13 mouse cellular contexts compared by ENCODE assay signal in the genomic region with DNA sequence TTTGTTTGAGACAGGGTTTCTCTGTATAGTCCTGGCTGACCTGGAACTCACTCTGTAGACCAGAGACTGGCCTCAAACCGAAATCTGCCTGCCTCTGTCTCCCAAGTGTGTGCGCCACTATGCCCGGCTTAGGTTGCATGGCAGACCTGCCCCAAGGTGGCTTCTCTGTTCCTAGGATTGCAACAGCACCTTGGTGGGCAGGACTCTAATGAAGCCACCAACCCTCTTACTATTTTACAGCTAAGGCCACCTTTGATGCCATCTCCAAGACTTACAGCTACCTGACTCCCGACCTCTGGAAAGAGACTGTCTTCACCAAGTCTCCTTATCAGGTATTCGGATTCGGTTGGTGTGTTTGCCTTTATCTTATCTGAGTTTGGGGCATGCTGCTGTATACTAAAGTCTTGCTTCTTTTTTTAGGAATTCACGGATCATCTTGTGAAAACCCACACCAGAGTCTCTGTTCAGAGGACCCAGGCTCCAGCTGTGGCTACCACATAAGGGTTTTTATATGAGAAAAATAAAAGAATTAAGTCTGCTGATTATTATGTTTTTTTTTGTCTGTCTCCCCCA. TPM values are rescaled to one million over a fixed set of nuclear protein-coding genes. Genes with fewer than 3 reads are reported as not detected.
A peak's percentile ranks its signal among the peaks of the same experiment; 100 is the strongest.
DNase-seq lines count a peak whose midpoint lies in the region; ATAC-seq and TF ChIP-seq lines count a peak whose summit lies in the region.
"Not testable (repeated sequence)": the region's sequence is repeated elsewhere in the genome, so short reads cannot be mapped to it uniquely, and the experiment has no call there.
"Had no signal": no experiment of that assay in that cellular context is flagged by ENCODE, and none has a peak within 500 bp of the region (broad histone marks: within the 10 kb centered on the region; RNA-seq: fewer than 3 reads in every experiment).

No protein-coding gene starts in this region.

- 78% methylated on average over 7 of the region's 7 CpGs for WGBS in forebrain, embryonic 10.5 days
- WGBS in heart, embryonic 12.5 days, result 33% methylated on average over 7 of the region's 7 CpGs
- 73% methylated on average over 7 of the region's 7 CpGs for WGBS in hindbrain, postnatal 0 days
- WGBS in limb, embryonic 11.5 days, result 63% methylated on average over 7 of the region's 7 CpGs
- WGBS in lung, embryonic 14.5 days, result 39% methylated on average over 7 of the region's 7 CpGs
- WGBS in midbrain, postnatal 0 days, result 70% methylated on average over 7 of the region's 7 CpGs
- 46% methylated on average over 7 of the region's 7 CpGs for WGBS in stomach, postnatal 0 days

- DNase-seq in MN1 (ENCODE audit: low spot score), result peak; percentile 43
- not testable (repeated sequence) for DNase-seq in forebrain, embryonic 10.5 days (ENCODE audit: extremely low spot score, low spot score); hindbrain, postnatal 0 days (ENCODE audit: low spot score); limb, embryonic 11.5 days (ENCODE audit: low spot score); lung, embryonic 14.5 days; midbrain, postnatal 0 days (ENCODE audit: low spot score); stomach, postnatal 0 days (ENCODE audit: low spot score)

- not testable (repeated sequence) for H3K27me3 ChIP-seq in forebrain, embryonic 10.5 days (ENCODE audit: poor library complexity, severe bottlenecking); heart, embryonic 12.5 days (replicated peaks); hindbrain, postnatal 0 days (ENCODE audit: insufficient read depth, low read length); limb, embryonic 11.5 days (ENCODE audit: control insufficient read depth, insufficient read depth, low read length); lung, embryonic 14.5 days (ENCODE audit: insufficient read depth, low read length); midbrain, postnatal 0 days (ENCODE audit: insufficient read depth, low read length); stomach, postnatal 0 days (ENCODE audit: control insufficient read depth, insufficient read depth, low read length)

- peaks cover 44% of the 10 kb centered on the region for H3K4me1 ChIP-seq in forebrain, embryonic 10.5 days
- H3K4me1 ChIP-seq in heart, embryonic 12.5 days (replicated peaks), result peaks cover 29% of the 10 kb centered on the region
- not testable (repeated sequence) for H3K4me1 ChIP-seq in hindbrain, postnatal 0 days (ENCODE audit: insufficient read depth, low read length); limb, embryonic 11.5 days (ENCODE audit: control insufficient read depth, insufficient read depth, low read length); lung, embryonic 14.5 days (ENCODE audit: insufficient read depth); midbrain, postnatal 0 days (ENCODE audit: insufficient read depth, low read length); stomach, postnatal 0 days (replicated peaks; ENCODE audit: control insufficient read depth, insufficient read depth)

- peaks cover 48% of the 10 kb centered on the region for H3K36me3 ChIP-seq in forebrain, embryonic 10.5 days (replicated peaks)
- peaks cover 32% of the 10 kb centered on the region for H3K36me3 ChIP-seq in heart, embryonic 12.5 days
- peaks cover 12% of the 10 kb centered on the region for H3K36me3 ChIP-seq in hindbrain, postnatal 0 days (ENCODE audit: insufficient read depth, low read length)
- H3K36me3 ChIP-seq in limb, embryonic 11.5 days (ENCODE audit: control insufficient read depth, insufficient read depth, low read length), result peaks cover 14% of the 10 kb centered on the region
- H3K36me3 ChIP-seq in lung, embryonic 14.5 days (ENCODE audit: insufficient read depth), result peaks cover 34% of the 10 kb centered on the region
- H3K36me3 ChIP-seq in midbrain, postnatal 0 days (ENCODE audit: insufficient read depth, low read length); stomach, postnatal 0 days (ENCODE audit: control insufficient read depth, insufficient read depth, low read length): not testable (repeated sequence)

- not testable (repeated sequence) for TF ChIP-seq CTCF in hindbrain, postnatal 0 days (IDR thresholded peaks at IDR 0.05; ENCODE audit: low read depth); lung, embryonic 14.5 days (IDR thresholded peaks at IDR 0.05; ENCODE audit: low read depth); midbrain, postnatal 0 days (IDR thresholded peaks at IDR 0.05); stomach, postnatal 0 days (IDR thresholded peaks at IDR 0.05; ENCODE audit: low read depth)

- not testable (repeated sequence) for H3K27ac ChIP-seq in forebrain, embryonic 10.5 days; heart, embryonic 12.5 days (ENCODE audit: poor library complexity, severe bottlenecking); hindbrain, postnatal 0 days; limb, embryonic 11.5 days (replicated peaks; ENCODE audit: low read depth, low read length); lung, embryonic 14.5 days (ENCODE audit: low read depth); midbrain, postnatal 0 days (ENCODE audit: low read depth, low read length)
- H3K27ac ChIP-seq in stomach, postnatal 0 days (replicated peaks), result peak overlapping the region; percentile 45; the same call in 1 of the 2 replicates

- H3K4me2 ChIP-seq in heart, embryonic 12.5 days, result peak overlapping the region; percentile 84
- H3K4me2 ChIP-seq in hindbrain, postnatal 0 days (ENCODE audit: low read depth, low read length), result peak overlapping the region; percentile 63
- peak overlapping the region; percentile 60 for H3K4me2 ChIP-seq in limb, embryonic 11.5 days (ENCODE audit: low read depth, severe bottlenecking)
- H3K4me2 ChIP-seq in lung, embryonic 14.5 days, result peak overlapping the region; percentile 86
- peak overlapping the region; percentile 28 for H3K4me2 ChIP-seq in midbrain, postnatal 0 days (ENCODE audit: low read depth, low read length, poor library complexity, severe bottlenecking)
- peak overlapping the region; percentile 66 for H3K4me2 ChIP-seq in stomach, postnatal 0 days (replicated peaks; ENCODE audit: low read depth)

- not testable (repeated sequence) for ATAC-seq in heart, embryonic 12.5 days (ENCODE audit: insufficient number of reproducible peaks, low FRiP score); hindbrain, postnatal 0 days; limb, embryonic 11.5 days (ENCODE audit: insufficient number of reproducible peaks, low FRiP score, low TSS enrichment, low read depth); lung, embryonic 14.5 days (ENCODE audit: insufficient read depth); midbrain, postnatal 0 days (ENCODE audit: low FRiP score); stomach, postnatal 0 days (ENCODE audit: low FRiP score, low TSS enrichment)

- H3K9ac ChIP-seq in heart, embryonic 12.5 days, result peak overlapping the region; percentile 80
- H3K9ac ChIP-seq in hindbrain, postnatal 0 days (replicated peaks; ENCODE audit: low read length), result peak overlapping the region; percentile 85; the same call in 1 of the 2 replicates
- peak overlapping the region; percentile 43; the same call in 1 of the 2 replicates for H3K9ac ChIP-seq in limb, embryonic 11.5 days (ENCODE audit: low read length)
- H3K9ac ChIP-seq in lung, embryonic 14.5 days, result peak overlapping the region; percentile 87
- not testable (repeated sequence) for H3K9ac ChIP-seq in midbrain, postnatal 0 days (replicated peaks; ENCODE audit: low read length, poor library complexity, severe bottlenecking)
- H3K9ac ChIP-seq in stomach, postnatal 0 days (ENCODE audit: low read length), result peak overlapping the region; percentile 32

- not testable (repeated sequence) for TF ChIP-seq EP300 in stomach, postnatal 0 days (optimal IDR thresholded peaks at IDR 0.05)

- not testable (repeated sequence) for H3K9me3 ChIP-seq in forebrain, embryonic 10.5 days; heart, embryonic 12.5 days (replicated peaks); hindbrain, postnatal 0 days (ENCODE audit: low read length); limb, embryonic 11.5 days (ENCODE audit: control insufficient read depth, low read length); lung, embryonic 14.5 days (ENCODE audit: low read depth, low read length); midbrain, postnatal 0 days (ENCODE audit: low read length); stomach, postnatal 0 days (ENCODE audit: control insufficient read depth, low read length)

- peak overlapping the region; percentile 91 for H3K4me3 ChIP-seq in forebrain, embryonic 10.5 days
- H3K4me3 ChIP-seq in heart, embryonic 12.5 days, result peak overlapping the region; percentile 95
- H3K4me3 ChIP-seq in hindbrain, postnatal 0 days (ENCODE audit: low read length), result peak overlapping the region; percentile 61; the same call in 1 of the 2 replicates
- peak overlapping the region; percentile 81 for H3K4me3 ChIP-seq in limb, embryonic 11.5 days (ENCODE audit: low read depth, low read length)
- peak overlapping the region; percentile 90 for H3K4me3 ChIP-seq in lung, embryonic 14.5 days (ENCODE audit: low read depth, low read length)
- peak overlapping the region; percentile 19; the same call in 1 of the 2 replicates for H3K4me3 ChIP-seq in midbrain, postnatal 0 days (ENCODE audit: low read depth, low read length)
- peak overlapping the region; percentile 50; the same call in 1 of the 2 replicates for H3K4me3 ChIP-seq in stomach, postnatal 0 days (ENCODE audit: low read depth, low read length)

RNA-seq across cellular contexts. Expression of a gene that starts 2.8 kb away (rescaled TPM):
- 190 and 194 TPM in 2 replicates for polyA plus RNA-seq in forebrain, embryonic 10.5 days (2016; fragmentation: Nextera tagmentation; extraction: Ambion mirVana)
- 351 and 363 TPM in 2 replicates for polyA plus RNA-seq in heart, embryonic 12.5 days (2016; fragmentation: Nextera tagmentation; extraction: Ambion mirVana)
- 135 and 157 TPM in 2 replicates for total RNA-seq in hindbrain, postnatal 0 days (2014; rRNA removed)
- polyA plus RNA-seq in hindbrain, postnatal 0 days (2015; fragmentation: Nextera tagmentation; extraction: Ambion mirVana), result 353 and 356 TPM in 2 replicates
- 211 and 216 TPM in 2 replicates for polyA plus RNA-seq in limb, embryonic 11.5 days (2014; fragmentation: Nextera tagmentation; extraction: Ambion mirVana)
- 211 and 221 TPM in 2 replicates for polyA plus RNA-seq in lung, embryonic 14.5 days (2014; fragmentation: Nextera tagmentation; extraction: Ambion mirVana)
- total RNA-seq in midbrain, postnatal 0 days (2014; rRNA removed), result 150 and 170 TPM in 2 replicates
- 344 and 349 TPM in 2 replicates for polyA plus RNA-seq in midbrain, postnatal 0 days (2015; fragmentation: Nextera tagmentation; extraction: Ambion mirVana)
- polyA plus RNA-seq in stomach, postnatal 0 days (2015; fragmentation: Nextera tagmentation; extraction: Ambion mirVana), result 256 and 269 TPM in 2 replicates

RNA-seq across cellular contexts. Expression of a gene that starts 3.6 kb away (rescaled TPM):
- 1,888 and 1,960 TPM in 2 replicates for polyA plus RNA-seq in forebrain, embryonic 10.5 days (2016; fragmentation: Nextera tagmentation; extraction: Ambion mirVana)
- polyA plus RNA-seq in heart, embryonic 12.5 days (2016; fragmentation: Nextera tagmentation; extraction: Ambion mirVana), result 810 and 828 TPM in 2 replicates
- total RNA-seq in hindbrain, postnatal 0 days (2014; rRNA removed), result 2,181 and 2,600 TPM in 2 replicates
- 809 and 820 TPM in 2 replicates for polyA plus RNA-seq in hindbrain, postnatal 0 days (2015; fragmentation: Nextera tagmentation; extraction: Ambion mirVana)
- polyA plus RNA-seq in limb, embryonic 11.5 days (2014; fragmentation: Nextera tagmentation; extraction: Ambion mirVana), result 1,548 and 1,633 TPM in 2 replicates
- 1,798 and 1,884 TPM in 2 replicates for polyA plus RNA-seq in lung, embryonic 14.5 days (2014; fragmentation: Nextera tagmentation; extraction: Ambion mirVana)
- total RNA-seq in midbrain, postnatal 0 days (2014; rRNA removed), result 2,209 and 2,389 TPM in 2 replicates
- polyA plus RNA-seq in midbrain, postnatal 0 days (2015; fragmentation: Nextera tagmentation; extraction: Ambion mirVana), result 749 and 802 TPM in 2 replicates
- 1,081 and 1,135 TPM in 2 replicates for polyA plus RNA-seq in stomach, postnatal 0 days (2015; fragmentation: Nextera tagmentation; extraction: Ambion mirVana)

RNA-seq across cellular contexts. Expression of a gene that starts 3.6 kb away (rescaled TPM):
- polyA plus RNA-seq in forebrain, embryonic 10.5 days (2016; fragmentation: Nextera tagmentation; extraction: Ambion mirVana), result 0.43 and 0.69 TPM in 2 replicates
- polyA plus RNA-seq in heart, embryonic 12.5 days (2016; fragmentation: Nextera tagmentation; extraction: Ambion mirVana), result not detected in 2 replicates
- total RNA-seq in hindbrain, postnatal 0 days (2014; rRNA removed), result not detected in 2 replicates
- not detected in 2 replicates for polyA plus RNA-seq in hindbrain, postnatal 0 days (2015; fragmentation: Nextera tagmentation; extraction: Ambion mirVana)
- polyA plus RNA-seq in limb, embryonic 11.5 days (2014; fragmentation: Nextera tagmentation; extraction: Ambion mirVana), result 0.16 TPM in 1 of 2 replicates, not detected in the other
- 0.46 and 0.71 TPM in 2 replicates for polyA plus RNA-seq in lung, embryonic 14.5 days (2014; fragmentation: Nextera tagmentation; extraction: Ambion mirVana)
- total RNA-seq in midbrain, postnatal 0 days (2014; rRNA removed), result not detected in 2 replicates
- not detected in 2 replicates for polyA plus RNA-seq in midbrain, postnatal 0 days (2015; fragmentation: Nextera tagmentation; extraction: Ambion mirVana)
- polyA plus RNA-seq in stomach, postnatal 0 days (2015; fragmentation: Nextera tagmentation; extraction: Ambion mirVana), result 0.10 TPM in 1 of 2 replicates, not detected in the other
- total RNA-seq: adrenal gland, postnatal 4 days; gastrocnemius, adult 18-20 months; heart, postnatal 14 days; layer of hippocampus, postnatal 36 days had no signal
- polyA plus RNA-seq: CD4-positive, CD25-positive, alpha-beta regulatory T cell, adult 4 months had no signal

RNA-seq across cellular contexts. Expression of a gene that starts 6.2 kb away (rescaled TPM):
- polyA plus RNA-seq in forebrain, embryonic 10.5 days (2016; fragmentation: Nextera tagmentation; extraction: Ambion mirVana), result not detected in 2 replicates
- 0.34 and 0.76 TPM in 2 replicates for polyA plus RNA-seq in heart, embryonic 12.5 days (2016; fragmentation: Nextera tagmentation; extraction: Ambion mirVana)
- total RNA-seq in hindbrain, postnatal 0 days (2014; rRNA removed), result 1.3 TPM in 1 of 2 replicates, not detected in the other
- polyA plus RNA-seq in hindbrain, postnatal 0 days (2015; fragmentation: Nextera tagmentation; extraction: Ambion mirVana), result 0.41 and 0.52 TPM in 2 replicates
- polyA plus RNA-seq in limb, embryonic 11.5 days (2014; fragmentation: Nextera tagmentation; extraction: Ambion mirVana), result not detected in 2 replicates
- not detected in 2 replicates for polyA plus RNA-seq in lung, embryonic 14.5 days (2014; fragmentation: Nextera tagmentation; extraction: Ambion mirVana)
- not detected in 2 replicates for total RNA-seq in midbrain, postnatal 0 days (2014; rRNA removed)
- 0.21 and 0.37 TPM in 2 replicates for polyA plus RNA-seq in midbrain, postnatal 0 days (2015; fragmentation: Nextera tagmentation; extraction: Ambion mirVana)
- polyA plus RNA-seq in stomach, postnatal 0 days (2015; fragmentation: Nextera tagmentation; extraction: Ambion mirVana), result 0.23 and 0.28 TPM in 2 replicates
- polyA plus RNA-seq: CD4-positive, CD25-positive, alpha-beta regulatory T cell, adult 4 months had no signal

RNA-seq across cellular contexts. Expression of a gene that starts 14.0 kb away (rescaled TPM):
- 162 and 167 TPM in 2 replicates for polyA plus RNA-seq in forebrain, embryonic 10.5 days (2016; fragmentation: Nextera tagmentation; extraction: Ambion mirVana)
- 45.9 and 49.5 TPM in 2 replicates for polyA plus RNA-seq in heart, embryonic 12.5 days (2016; fragmentation: Nextera tagmentation; extraction: Ambion mirVana)
- total RNA-seq in hindbrain, postnatal 0 days (2014; rRNA removed), result 53.2 and 55.2 TPM in 2 replicates
- polyA plus RNA-seq in hindbrain, postnatal 0 days (2015; fragmentation: Nextera tagmentation; extraction: Ambion mirVana), result 43.5 and 49.2 TPM in 2 replicates
- polyA plus RNA-seq in limb, embryonic 11.5 days (2014; fragmentation: Nextera tagmentation; extraction: Ambion mirVana), result 120 and 121 TPM in 2 replicates
- 97.9 and 112 TPM in 2 replicates for polyA plus RNA-seq in lung, embryonic 14.5 days (2014; fragmentation: Nextera tagmentation; extraction: Ambion mirVana)
- 44.0 and 56.4 TPM in 2 replicates for total RNA-seq in midbrain, postnatal 0 days (2014; rRNA removed)
- 38.2 and 46.7 TPM in 2 replicates for polyA plus RNA-seq in midbrain, postnatal 0 days (2015; fragmentation: Nextera tagmentation; extraction: Ambion mirVana)
- polyA plus RNA-seq in stomach, postnatal 0 days (2015; fragmentation: Nextera tagmentation; extraction: Ambion mirVana), result 33.7 and 36.3 TPM in 2 replicates

Comparison
In these comparisons a context has a peak if more than half of its experiments do, and no peak if none do; other contexts are left out.
1. H3K4me3 ChIP-seq: peak in every context shown above with its lines; median percentile 95 in heart, embryonic 12.5 days; 91 in forebrain, embryonic 10.5 days; 90 in lung, embryonic 14.5 days; 81 in limb, embryonic 11.5 days; 61 in hindbrain, postnatal 0 days; 50 in stomach, postnatal 0 days; 19 in midbrain, postnatal 0 days.
2. H3K4me2 ChIP-seq: peak in every context shown above with its lines; median percentile 86 in lung, embryonic 14.5 days; 84 in heart, embryonic 12.5 days; 66 in stomach, postnatal 0 days; 63 in hindbrain, postnatal 0 days; 60 in limb, embryonic 11.5 days; 28 in midbrain, postnatal 0 days.